In the genomic region with DNA sequence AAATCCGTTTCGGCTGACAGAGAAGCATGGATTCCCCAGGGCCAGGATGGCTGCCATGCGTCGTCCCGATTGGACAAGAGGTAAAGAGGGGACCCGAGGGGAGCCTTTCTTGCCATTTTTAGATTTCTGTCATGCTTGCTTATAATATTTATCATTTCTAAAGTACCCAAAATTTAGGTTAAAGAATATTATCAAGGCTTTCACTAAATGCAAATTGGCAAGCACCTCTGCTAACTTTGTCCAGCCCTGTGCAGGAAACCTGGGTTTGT, we compare ENCODE assay signal across 15 mouse cellular contexts.
DNase-seq lines count a peak whose midpoint lies in the region; ATAC-seq lines count a peak whose summit lies in the region.
"Had no signal": no experiment of that assay in that cellular context is flagged by ENCODE, and none has a peak within 500 bp of the region (broad histone marks: within the 10 kb centered on the region; RNA-seq: fewer than 3 reads in every experiment).

No protein-coding gene starts in this region.

- H3K4me1 ChIP-seq in heart, embryonic 13.5 days: peaks cover 72% of the 10 kb centered on the region
- peaks cover 92% of the 10 kb centered on the region for H3K4me1 ChIP-seq in liver, embryonic 12.5 days
- H3K4me1 ChIP-seq in liver, embryonic 11.5 days (replicated peaks; ENCODE audit: control insufficient read depth, insufficient read depth, low read length): peaks cover 47% of the 10 kb centered on the region
- peaks cover 60% of the 10 kb centered on the region for H3K4me1 ChIP-seq in brown adipose tissue, adult 24 weeks (ENCODE audit: control insufficient read depth, insufficient read depth, insufficient read length, low read length)
- H3K4me1 ChIP-seq in liver, embryonic 16.5 days (ENCODE audit: control insufficient read depth, low read depth, low read length): peaks cover 41% of the 10 kb centered on the region

- H3K36me3 ChIP-seq in heart, embryonic 13.5 days: no peaks in the 10 kb centered on the region
- H3K36me3 ChIP-seq in liver, embryonic 12.5 days: no peaks in the 10 kb centered on the region
- H3K36me3 ChIP-seq in liver, embryonic 11.5 days (ENCODE audit: control insufficient read depth, insufficient read depth, low read length): no peaks in the 10 kb centered on the region
- H3K36me3 ChIP-seq in liver, embryonic 16.5 days (ENCODE audit: control insufficient read depth, insufficient read depth): no peaks in the 10 kb centered on the region
- H3K36me3 ChIP-seq: embryonic facial prominence, embryonic 12.5 days; forebrain, embryonic 12.5 days; hindbrain, embryonic 13.5 days; midbrain, embryonic 12.5 days had no signal

- no peak overlapping the region for H3K4me3 ChIP-seq in heart, embryonic 13.5 days
- no peak overlapping the region for H3K4me3 ChIP-seq in liver, embryonic 12.5 days
- no peak overlapping the region for H3K4me3 ChIP-seq in liver, embryonic 11.5 days (ENCODE audit: low read depth, low read length)
- H3K4me3 ChIP-seq in brown adipose tissue, adult 24 weeks (ENCODE audit: insufficient read depth, low read depth, low read length): no peak overlapping the region; the same call in 1 of the 2 replicates
- H3K4me3 ChIP-seq in liver, embryonic 16.5 days (ENCODE audit: low read depth, low read length): no peak overlapping the region
- H3K4me3 ChIP-seq: embryonic facial prominence, embryonic 12.5 days; forebrain, embryonic 12.5 days; hindbrain, embryonic 13.5 days; midbrain, embryonic 12.5 days had no signal

- no peak overlapping the region for H3K9ac ChIP-seq in heart, embryonic 13.5 days
- H3K9ac ChIP-seq in liver, embryonic 12.5 days: no peak overlapping the region
- no peak overlapping the region for H3K9ac ChIP-seq in liver, embryonic 11.5 days (ENCODE audit: low read depth, low read length)
- H3K9ac ChIP-seq in liver, embryonic 16.5 days (ENCODE audit: low read depth, low read length): no peak overlapping the region
- H3K9ac ChIP-seq: embryonic facial prominence, embryonic 12.5 days; forebrain, embryonic 12.5 days; hindbrain, embryonic 13.5 days; midbrain, embryonic 12.5 days had no signal

- H3K9me3 ChIP-seq in heart, embryonic 13.5 days: no peaks in the 10 kb centered on the region
- H3K9me3 ChIP-seq in liver, embryonic 12.5 days (replicated peaks): no peaks in the 10 kb centered on the region
- no peaks in the 10 kb centered on the region for H3K9me3 ChIP-seq in liver, embryonic 11.5 days (ENCODE audit: control insufficient read depth, low read length)
- no peaks in the 10 kb centered on the region for H3K9me3 ChIP-seq in liver, embryonic 16.5 days (replicated peaks; ENCODE audit: control insufficient read depth, low read length)
- H3K9me3 ChIP-seq: embryonic facial prominence, embryonic 12.5 days; forebrain, embryonic 12.5 days; hindbrain, embryonic 13.5 days; midbrain, embryonic 12.5 days had no signal

- peak overlapping the region; percentile 86 for H3K27ac ChIP-seq in heart, embryonic 13.5 days (replicated peaks)
- H3K27ac ChIP-seq in liver, embryonic 12.5 days: no peak overlapping the region
- no peak overlapping the region for H3K27ac ChIP-seq in liver, embryonic 11.5 days (ENCODE audit: low read depth, low read length)
- peak overlapping the region; percentile 81 for H3K27ac ChIP-seq in brown adipose tissue, adult 24 weeks (replicated peaks; ENCODE audit: low read depth, low read length)
- H3K27ac ChIP-seq in liver, embryonic 16.5 days (ENCODE audit: low read length): peak overlapping the region; percentile 6; the same call in 1 of the 2 replicates
- H3K27ac ChIP-seq: embryonic facial prominence, embryonic 12.5 days; forebrain, embryonic 12.5 days; hindbrain, embryonic 13.5 days; midbrain, embryonic 12.5 days had no signal

- peak overlapping the region; percentile 57; the same call in 1 of the 2 replicates for H3K4me2 ChIP-seq in heart, embryonic 13.5 days
- 0 out of 2 replicates have a peak overlapping the region, but pooled peaks have one; percentile 56 for H3K4me2 ChIP-seq in liver, embryonic 12.5 days
- no peak overlapping the region for H3K4me2 ChIP-seq in liver, embryonic 11.5 days
- no peak overlapping the region for H3K4me2 ChIP-seq in liver, embryonic 16.5 days (ENCODE audit: low read depth, low read length)
- H3K4me2 ChIP-seq: embryonic facial prominence, embryonic 12.5 days; forebrain, embryonic 12.5 days; hindbrain, embryonic 13.5 days; midbrain, embryonic 12.5 days had no signal

- H3K27me3 ChIP-seq in heart, embryonic 13.5 days (replicated peaks): peaks cover 25% of the 10 kb centered on the region; the same call in 1 of the 2 replicates
- H3K27me3 ChIP-seq in liver, embryonic 12.5 days (replicated peaks): no peaks in the 10 kb centered on the region
- H3K27me3 ChIP-seq in liver, embryonic 11.5 days (replicated peaks; ENCODE audit: control insufficient read depth, insufficient read depth, low read length): no peaks in the 10 kb centered on the region
- no peaks in the 10 kb centered on the region for H3K27me3 ChIP-seq in liver, embryonic 16.5 days (ENCODE audit: control insufficient read depth, insufficient read depth, low read depth, low read length)
- H3K27me3 ChIP-seq: embryonic facial prominence, embryonic 12.5 days; forebrain, embryonic 12.5 days; hindbrain, embryonic 13.5 days; midbrain, embryonic 12.5 days had no signal

- ATAC-seq in heart, embryonic 13.5 days (ENCODE audit: extremely low read depth, insufficient number of reproducible peaks, low FRiP score, low TSS enrichment): no peak
- ATAC-seq in liver, embryonic 12.5 days: no peak
- ATAC-seq in liver, embryonic 11.5 days (replicated peaks; ENCODE audit: low FRiP score): no peak
- ATAC-seq in liver, embryonic 16.5 days (ENCODE audit: low read depth): no peak

- no peak for DNase-seq in heart, adult 9 months (ENCODE audit: low spot score in 2 of 2)
- DNase-seq in liver, embryonic 11.5 days (ENCODE audit: low spot score): no peak
- no peak for DNase-seq in frontal cortex, postnatal 25 days (ENCODE audit: low spot score in 2 of 2)
- DNase-seq in ovary, postnatal 10 days (ENCODE audit: low spot score): no peak
- DNase-seq: cerebellum, postnatal 36 days; right cerebral cortex, postnatal 14 days; thymus, adult 2 months had no signal

- 74% methylated on average over 6 of the region's 6 CpGs for WGBS in heart, embryonic 13.5 days
- WGBS in liver, embryonic 12.5 days (ENCODE audit: insufficient replicate concordance): 87% methylated on average over 6 of the region's 6 CpGs
- WGBS in liver, embryonic 11.5 days: 89% methylated on average over 6 of the region's 6 CpGs
- 79% methylated on average over 6 of the region's 6 CpGs for WGBS in liver, embryonic 16.5 days (ENCODE audit: insufficient replicate concordance)

Comparison
In these comparisons a context has a peak if more than half of its experiments do, and no peak if none do; other contexts are left out.
1. H3K27ac ChIP-seq: peak in heart, embryonic 13.5 days (single experiment), brown adipose tissue, adult 24 weeks (single experiment) and liver, embryonic 16.5 days (single experiment); none in liver, embryonic 12.5 days (single experiment) and liver, embryonic 11.5 days (single experiment).
2. H3K4me2 ChIP-seq: peak in heart, embryonic 13.5 days (single experiment) and liver, embryonic 12.5 days (single experiment); none in liver, embryonic 11.5 days (single experiment) and liver, embryonic 16.5 days (single experiment).